Mouse (Mus musculus) gastrocnemius, postnatal 4 days (tissue): Measurements from ENCODE around the gene Gm49027. TPM values are rescaled to one million over a fixed set of nuclear protein-coding genes. Genes with fewer than 3 reads are reported as not detected.
"Not testable (repeated sequence)": the region's sequence is repeated elsewhere in the genome, so short reads cannot be mapped to it uniquely, and the experiment has no call there.

Experiments used
- DNase-seq, 2 experiments: peaks; one replicate each; pipeline ENCODE4 v3.0.0; 2021 to 2022; ENCODE audit warnings: low spot score in 2 of 2, mixed read lengths in 2 of 2
- long read RNA-seq, 2 experiments: library from polyadenylated mRNA; stranded (forward); transcript quantifications; one replicate each; pipeline ENCODE4 v2.0.0; 2021
- total RNA-seq, 2 experiments: library from RNA; stranded (reverse); gene quantifications; 2 replicates each; pipeline ENCODE4 v1.2.3; 2021

Gm49027 gene
- under 1 TPM; 0.74 to 0.93 TPM for total RNA-seq
- long read RNA-seq, experiment 1, partial matches to known transcripts, result 30 of 30 reads
- long read RNA-seq, experiment 1, other reads (novel, unspliced or antisense), result 0 of 30 reads
- long read RNA-seq, experiment 2, partial matches to known transcripts, result 11 of 11 reads
- long read RNA-seq, experiment 2, other reads (novel, unspliced or antisense), result 0 of 11 reads

DNA sequence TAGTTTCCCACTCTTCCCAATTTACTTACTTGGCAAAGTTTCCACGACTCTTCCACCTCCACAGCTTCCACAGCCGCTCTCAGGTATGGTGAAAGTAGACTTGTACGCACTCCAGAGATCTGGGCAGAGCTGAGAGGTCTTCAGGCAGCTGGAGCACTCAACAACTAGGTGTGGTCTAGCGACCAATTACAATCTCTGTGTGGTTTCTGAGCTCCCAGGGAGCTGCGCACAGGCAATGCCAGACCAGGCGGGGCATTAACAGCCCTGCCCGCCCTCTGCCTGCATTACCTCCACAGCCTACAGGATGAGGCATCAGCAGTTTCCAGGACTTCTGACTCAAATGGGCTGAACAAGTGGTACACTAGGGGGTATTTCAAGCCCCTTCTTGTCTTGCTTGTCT, at the start of gene Gm49027:
Gene Gm49027 (minus strand): TSS at position 208 of the 400 bp plus-strand sequence.
- peak in 1 of 2 experiments; percentile 4 for DNase-seq

DNA sequence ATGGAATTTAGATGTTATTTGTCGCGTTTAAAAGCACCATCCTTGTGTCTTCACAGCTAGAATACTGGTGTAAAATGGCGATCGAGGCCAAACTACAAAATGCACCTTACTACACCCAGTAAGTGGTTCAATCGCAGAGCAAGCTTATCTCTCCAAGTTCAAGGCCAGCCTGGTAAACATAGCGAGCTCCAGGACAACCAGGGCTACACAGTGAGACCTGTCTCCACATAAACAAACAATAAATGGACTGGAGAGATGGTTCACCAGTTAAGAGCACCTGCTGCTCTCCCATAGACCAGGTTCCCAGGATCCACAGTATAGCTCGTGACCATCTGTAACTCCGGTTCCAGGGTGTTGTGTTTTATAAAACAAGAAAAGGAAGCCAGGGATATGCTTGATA, 48.1 kb upstream of the Gm49027 start:
- DNase-seq, result no peak

DNA sequence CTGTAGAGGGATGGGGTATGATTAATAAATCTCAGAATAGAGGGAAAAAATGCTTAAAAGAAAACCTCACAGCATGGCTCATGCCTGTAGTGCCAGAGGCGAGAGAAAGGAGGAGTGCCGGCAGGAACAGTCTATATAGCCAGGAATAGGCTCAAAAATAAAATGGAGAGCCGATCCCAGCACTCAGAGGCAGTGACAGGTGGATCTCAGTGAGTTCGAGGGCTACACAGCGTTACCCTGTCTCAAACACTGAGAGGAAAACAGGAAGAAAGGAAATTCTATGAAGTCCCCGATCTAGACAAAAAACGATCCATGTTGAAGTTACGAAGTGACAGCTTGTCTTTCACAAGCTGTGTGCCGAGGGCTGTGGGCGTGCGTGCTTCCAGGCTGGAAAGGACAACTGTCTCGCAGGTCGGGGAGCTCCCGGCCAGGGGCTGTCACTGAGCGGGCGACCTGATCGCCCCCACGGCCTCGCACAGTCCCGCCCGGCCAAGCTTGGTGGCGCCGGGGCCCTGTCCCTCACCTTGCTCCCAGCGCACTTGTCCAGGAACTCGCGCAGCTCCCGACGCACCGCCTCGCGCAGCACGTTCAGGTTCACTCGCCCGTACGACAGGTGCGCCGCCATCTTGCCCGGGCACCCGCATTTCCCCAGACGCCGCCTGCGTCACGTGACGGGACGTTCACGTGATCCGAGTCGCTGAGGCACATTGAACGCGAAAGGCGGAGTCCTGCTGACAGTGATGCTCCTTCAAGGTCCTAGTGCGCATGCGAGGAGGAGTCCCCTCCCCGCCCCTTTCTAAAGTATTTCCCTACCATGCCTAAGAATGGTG, 47.3 kb upstream of the Gm49027 start, which contains the start of gene Vps33a:
Gene Vps33a (minus strand): TSS at position 682 of the 830 bp plus-strand sequence.
- peak; percentile 98 to 99 for DNase-seq

DNA sequence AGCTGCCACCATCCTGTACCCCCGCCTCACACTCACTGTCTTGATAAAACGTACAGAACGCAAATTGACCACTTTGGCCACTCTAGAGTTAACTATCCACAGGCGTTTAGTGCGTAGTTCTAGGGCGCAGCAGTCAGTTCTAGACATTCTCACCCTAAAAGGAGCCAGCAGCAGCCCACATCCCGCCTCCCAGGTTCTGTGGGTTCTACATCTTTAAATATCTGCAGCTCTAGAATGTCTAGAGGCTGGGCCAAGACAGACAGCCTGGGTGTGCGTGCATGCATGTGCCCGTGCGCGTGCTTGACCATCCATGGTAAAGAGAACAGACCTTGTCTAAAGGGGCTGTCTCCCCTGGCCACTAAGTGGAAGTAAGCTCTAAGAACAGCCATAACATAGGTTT, 35.8 kb upstream of the Gm49027 start:
- peak in 1 of 2 experiments; percentile 1 for DNase-seq

DNA sequence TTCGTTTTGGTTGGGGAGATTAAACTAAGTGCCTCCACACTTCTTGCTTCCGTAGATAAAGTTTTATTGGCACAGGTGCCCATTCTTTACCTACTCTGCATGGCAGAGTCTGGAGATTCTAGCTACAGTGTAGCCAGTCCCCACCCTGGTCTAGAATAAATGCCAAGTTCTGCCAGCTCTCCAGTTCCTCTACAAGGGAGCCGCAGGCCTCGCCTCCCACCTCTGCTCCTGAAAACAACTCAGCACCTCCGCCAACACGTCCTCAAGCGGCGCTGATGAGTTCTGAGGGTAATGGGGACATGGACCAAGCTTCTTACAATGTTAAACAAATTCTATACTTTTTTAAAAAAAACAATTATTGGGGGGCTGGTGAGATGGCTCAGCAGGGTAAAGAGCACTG, 34.3 kb upstream of the Gm49027 start:
- DNase-seq, result peak in 1 of 2 experiments; percentile 4

DNA sequence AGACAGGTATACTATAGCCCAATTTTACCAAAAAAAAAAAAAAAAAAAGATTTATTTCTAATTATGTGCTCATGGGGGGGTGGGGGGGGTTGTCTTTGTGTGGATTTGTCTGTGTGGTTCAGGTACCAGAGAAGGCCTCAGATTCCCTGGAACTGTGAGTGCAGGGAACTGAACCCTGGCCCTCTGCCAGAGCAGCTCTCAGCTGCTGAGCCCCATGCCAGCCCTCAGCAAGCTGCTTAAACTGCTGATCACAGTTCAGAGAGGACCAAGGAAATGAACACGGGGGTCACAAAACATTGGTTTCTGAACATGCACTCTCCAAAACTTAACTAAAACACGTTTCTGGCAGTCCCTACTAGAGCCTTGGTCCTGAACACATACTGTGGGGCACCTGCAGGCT, 31.2 kb upstream of the Gm49027 start:
- peak in 1 of 2 experiments; percentile 49 for DNase-seq

DNA sequence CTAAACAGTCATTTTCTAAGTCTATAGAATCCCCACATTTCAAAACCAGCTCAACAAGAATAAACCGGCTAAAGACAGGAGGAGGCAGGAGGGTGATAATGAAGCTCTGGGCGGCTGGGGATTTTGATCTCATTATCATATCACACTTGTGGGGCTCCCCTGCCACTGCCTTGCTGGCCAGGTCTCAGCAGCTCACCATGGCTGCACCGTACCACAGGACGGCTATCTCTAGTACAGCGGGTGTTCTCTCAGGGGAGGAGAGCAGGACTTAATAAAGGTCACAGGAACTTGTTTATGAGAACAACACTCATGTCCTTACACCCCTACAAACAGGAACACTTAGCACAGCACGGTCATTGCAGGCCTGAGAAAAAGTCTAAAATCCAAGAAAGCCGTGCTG, 30.4 kb upstream of the Gm49027 start:
- peak in 1 of 2 experiments; percentile 4 for DNase-seq

DNA sequence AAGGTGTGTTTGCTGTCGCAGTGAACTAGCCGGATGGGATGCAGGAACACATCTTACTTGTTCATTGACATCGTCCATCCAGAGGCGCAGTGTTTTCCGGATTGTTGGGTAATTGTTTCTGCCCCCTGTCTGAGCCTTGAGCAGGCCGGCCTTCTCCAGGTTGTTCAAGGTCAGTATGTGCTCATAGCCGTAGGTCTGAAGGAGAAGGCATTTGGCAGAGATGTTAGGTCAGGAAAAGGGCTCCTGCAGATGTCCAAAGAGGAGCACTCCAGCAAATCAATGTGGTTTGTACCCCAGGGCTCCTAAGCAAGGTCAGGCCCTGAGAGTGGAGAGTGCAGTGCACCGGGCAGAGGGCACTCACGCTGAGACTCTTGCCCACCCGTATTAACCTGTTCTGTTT, 8.5 kb upstream of the Gm49027 start:
- DNase-seq, result peak in 1 of 2 experiments; percentile 4

DNA sequence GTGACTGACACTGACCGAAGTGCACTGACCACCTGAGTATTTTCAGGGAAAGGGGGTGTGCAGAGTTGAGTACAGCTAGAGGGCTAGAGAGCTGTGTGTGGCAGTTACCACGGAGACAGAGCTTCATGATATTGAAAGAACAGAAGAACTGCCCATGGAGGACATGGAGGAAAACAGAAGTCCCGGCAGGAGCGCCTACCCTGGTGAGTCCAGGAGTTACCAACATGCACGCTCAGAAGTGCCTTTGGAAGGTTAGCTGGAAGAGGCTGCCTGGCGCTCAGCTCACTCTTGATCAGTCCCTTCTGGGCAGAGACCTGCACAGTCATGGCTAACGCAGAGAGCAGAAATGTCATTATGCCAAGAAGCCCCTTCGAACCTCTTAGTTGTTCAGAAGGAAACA, 4.8 kb upstream of the Gm49027 start:
- peak in 1 of 2 experiments; percentile 5 for DNase-seq

DNA sequence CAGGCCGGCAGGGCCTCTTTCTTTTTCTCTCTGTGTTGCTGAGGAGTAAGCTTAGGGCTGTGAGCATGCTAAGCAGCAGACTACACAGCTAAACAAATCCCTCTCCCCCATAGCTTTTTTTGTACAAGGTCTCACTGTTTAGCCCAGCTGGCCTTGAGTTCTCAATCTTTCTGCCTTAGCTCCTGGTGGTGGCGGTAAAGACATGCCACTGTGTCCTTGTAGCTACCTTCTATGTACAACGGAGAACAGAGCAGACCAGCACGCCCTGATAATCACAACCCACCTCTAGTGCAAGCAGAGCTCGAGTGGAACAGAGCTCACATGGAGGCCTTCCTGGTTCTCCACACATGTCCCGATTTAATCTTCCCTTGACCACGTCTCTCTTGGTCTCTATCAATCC, 3.4 kb upstream of the Gm49027 start:
- DNase-seq, result peak in 1 of 2 experiments; percentile 1

DNA sequence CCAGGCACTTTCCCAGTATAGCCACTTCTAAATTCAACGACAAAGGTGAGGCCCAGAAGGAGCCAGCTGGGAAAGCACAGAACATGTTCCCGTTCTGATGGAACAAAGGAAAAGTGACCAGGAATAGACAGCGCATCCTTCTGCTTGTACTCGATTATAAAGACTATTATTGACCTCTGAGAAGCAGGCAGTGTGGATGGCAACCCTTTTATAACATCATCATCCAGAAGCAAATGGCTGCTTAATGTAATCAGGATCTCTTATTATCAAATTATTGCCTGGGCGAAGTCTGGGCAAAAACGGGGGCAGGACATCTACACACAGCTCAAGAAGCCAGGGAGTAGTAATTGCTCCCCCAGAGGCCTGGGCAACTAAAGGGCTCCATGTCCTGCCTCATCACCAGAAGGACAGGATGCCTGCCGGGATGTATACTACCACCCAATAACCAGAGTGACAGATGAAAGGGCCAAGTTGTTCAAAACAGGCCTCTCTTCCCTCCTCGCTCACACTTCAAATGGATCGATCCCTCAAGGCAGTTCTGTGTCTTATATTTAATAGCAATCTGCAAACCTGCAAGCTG, 718 bp upstream of the Gm49027 start:
- peak in 1 of 2 experiments; percentile 4 for DNase-seq

DNA sequence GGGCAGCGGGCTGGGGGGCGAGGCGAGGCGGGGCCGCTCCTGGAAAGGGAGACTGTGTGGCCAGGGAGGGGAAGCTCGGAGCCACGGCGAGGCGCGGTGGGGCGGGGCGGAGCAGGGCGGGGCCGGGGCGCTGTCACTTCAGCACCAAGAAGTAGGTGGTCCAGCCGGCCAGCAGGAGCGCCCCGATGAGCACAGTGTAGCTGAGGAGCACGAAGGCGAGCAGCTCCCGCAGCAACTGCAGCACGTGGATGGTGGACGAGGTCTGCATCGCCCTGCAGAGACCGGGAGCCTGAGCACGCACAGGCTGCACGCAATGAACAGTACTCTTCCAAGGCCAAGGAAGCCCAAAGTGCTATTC, 916 bp downstream of the Gm49027 start:
- DNase-seq, result no peak

DNA sequence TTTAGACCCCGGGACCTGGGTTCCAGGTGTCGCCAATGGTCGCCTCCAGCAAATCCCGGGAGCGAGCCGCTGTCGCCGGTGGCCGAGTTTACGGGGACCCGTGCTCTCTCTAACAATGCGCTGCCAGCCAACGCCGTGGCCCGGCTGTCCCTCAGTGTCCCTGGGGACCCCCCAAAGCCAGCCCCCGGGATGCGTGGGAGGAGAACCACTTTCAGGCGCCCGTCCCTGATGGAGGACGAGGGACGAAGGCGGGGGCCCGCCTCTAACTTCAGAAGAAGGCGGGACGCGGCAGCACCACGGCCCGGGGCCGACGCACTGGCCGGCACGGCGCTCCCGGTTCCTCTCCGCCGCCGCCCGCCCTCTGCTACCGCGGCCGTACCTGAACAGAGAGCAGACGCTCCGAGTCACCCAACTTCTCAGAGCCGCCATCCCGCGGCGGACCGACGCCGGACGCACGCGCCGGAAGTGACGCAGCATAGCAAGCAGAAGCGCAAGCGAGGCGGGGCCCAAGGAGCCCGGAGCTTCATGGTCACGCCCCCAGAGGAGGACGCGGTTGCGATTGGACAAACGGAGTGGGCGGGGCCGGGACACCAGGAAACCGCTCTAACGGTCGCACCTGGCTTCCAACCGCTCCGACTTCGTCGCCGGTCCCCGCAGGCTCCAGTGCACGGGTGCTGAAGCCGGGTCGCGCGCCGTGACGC, 1.4 kb downstream of the Gm49027 start, which contains the start of gene Diablo:
Gene Diablo (minus strand): TSS at position 485 of the 701 bp plus-strand sequence.
- peak; percentile 92 to 99 for DNase-seq

DNA sequence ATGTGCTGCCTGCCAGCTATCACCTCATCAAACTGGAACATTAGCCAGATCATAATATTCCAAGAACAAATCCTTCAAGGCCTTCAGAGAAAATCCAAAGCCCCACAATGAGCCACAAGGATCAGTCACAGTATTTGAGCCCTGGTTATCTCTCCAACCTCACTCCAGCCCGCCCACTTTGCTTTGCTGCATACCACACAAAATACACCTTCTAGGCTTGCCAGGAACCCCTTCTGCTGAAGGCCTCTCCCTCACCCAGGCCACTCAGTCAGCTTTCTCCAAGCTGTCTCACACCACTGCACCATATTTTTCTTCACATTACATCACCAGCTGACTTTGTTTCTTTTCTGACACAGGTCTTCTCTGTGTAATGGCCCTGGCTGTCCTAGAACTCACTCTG, 3.1 kb downstream of the Gm49027 start:
- DNase-seq, result peak in 1 of 2 experiments; percentile 13

DNA sequence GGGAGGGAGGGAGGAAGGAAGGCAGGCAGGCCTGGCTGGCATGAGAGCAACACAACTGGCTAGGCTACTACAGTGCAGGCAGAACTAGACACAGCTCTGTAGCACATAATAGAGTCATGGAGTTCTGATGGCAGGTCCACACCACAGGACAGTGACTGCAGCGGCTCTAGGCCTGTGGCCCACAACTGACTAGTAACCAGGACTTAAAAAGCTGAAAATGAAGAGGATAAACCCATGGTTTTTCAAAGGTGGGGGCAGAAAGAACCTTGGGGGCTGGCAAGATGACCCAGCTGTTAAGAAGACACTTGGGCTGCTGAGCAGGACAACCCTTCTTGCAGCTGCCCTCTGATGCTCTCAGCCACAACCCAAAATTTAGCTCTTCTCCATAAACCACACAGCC, 3.7 kb downstream of the Gm49027 start:
- peak in 1 of 2 experiments; percentile 1 for DNase-seq

DNA sequence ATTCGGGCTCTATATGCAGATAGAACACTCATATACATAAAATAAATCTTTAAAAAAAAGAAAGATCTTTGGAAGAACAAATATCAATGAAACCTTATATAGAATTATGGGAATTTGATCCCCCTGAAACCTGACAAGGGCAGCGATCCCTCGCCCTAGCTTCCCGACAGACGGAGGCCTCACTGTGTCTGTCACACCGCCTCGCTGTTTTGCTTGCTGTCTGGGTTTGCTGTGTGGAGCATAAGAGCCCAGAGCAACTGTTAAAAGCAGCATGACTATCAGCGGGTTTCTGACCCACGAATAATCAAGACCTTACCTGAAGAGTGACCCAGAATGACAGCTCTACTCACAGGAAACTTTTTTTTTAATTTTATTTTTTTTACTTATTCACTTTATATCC, 4.6 kb downstream of the Gm49027 start:
- DNase-seq, result peak in 1 of 2 experiments; percentile 3

DNA sequence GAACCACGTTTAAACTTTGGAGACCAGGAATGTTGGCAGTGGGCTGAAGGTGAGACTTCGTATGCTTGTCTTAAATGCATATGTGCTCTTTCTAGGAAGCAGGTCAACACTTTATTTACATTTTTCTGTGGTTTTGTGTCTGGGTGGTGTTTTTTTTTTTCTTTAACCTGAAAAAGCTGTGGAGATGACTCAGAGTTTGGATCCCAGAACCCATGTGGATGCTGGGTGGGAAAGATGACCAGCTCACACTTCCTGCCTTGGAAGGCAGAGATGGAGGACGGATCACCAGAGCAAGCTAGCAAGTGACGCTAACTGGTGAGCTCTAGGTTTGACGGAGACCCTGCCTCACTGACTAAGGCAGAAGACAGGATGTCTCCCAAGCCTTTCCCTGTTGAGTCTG, 10.4 kb downstream of the Gm49027 start:
- DNase-seq, result no peak

DNA sequence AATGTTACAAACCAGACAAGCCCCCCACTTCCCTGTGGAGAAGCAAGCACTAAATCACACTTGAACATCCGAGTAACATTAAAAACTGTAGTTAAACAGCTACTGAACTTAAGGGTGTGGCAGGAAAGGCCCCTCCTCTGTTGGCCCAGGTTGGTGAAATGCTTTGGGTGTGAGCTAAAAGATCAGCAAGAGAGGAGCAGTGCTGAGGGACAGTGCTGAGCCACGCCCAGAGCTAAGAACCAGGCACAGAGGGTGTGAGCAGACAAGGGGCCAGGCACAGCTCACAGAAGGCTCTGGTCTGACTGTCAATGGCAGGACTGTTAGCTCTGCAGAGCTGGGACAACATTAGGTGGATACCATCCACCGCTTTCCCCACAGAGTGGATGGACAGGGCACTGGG, 13.2 kb downstream of the Gm49027 start:
- no peak for DNase-seq

DNA sequence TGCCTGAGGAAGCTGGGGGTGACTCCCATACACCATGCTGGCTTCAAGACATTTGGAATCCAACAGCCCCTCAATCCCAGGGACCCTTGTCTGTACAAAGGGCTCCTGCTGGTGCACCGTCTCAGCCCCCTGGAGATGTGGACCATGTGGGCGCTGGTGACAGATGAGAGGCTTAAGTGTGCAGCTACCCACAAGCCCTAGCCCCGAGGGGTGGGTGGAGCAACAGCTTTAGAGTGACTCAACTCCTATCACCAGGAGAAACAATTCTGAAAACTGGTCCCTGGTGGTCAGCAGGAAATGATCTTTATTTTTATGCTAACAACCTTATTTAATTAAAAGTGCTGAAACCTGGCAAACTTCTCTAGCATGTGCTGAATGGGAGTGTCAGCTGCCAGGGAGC, 13.9 kb downstream of the Gm49027 start:
- not testable (repeated sequence) for DNase-seq

DNA sequence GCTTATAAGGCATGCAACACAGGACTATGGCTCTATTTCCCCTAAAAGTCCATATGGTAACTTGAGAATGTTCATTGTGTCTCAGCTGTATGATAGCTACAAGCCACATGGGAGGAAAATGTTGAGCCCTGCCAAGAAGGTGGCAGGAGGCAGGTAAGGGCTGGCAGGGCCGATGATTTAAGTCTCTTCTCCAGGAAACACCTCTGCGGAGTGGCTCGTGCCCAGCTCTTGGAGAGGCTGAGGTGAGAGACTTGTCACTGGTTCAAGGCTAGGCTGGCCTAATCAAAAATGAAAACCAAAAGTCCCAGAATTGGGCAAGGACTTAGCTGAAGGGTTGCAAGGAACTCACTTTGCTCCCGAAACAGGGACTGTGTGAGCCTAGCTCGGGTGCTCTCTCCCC, 15.1 kb downstream of the Gm49027 start, which contains the start of gene B3gnt4:
Gene B3gnt4 (plus strand): TSS at position 301 of the 400 bp plus-strand sequence.
- DNase-seq, result no peak

DNA sequence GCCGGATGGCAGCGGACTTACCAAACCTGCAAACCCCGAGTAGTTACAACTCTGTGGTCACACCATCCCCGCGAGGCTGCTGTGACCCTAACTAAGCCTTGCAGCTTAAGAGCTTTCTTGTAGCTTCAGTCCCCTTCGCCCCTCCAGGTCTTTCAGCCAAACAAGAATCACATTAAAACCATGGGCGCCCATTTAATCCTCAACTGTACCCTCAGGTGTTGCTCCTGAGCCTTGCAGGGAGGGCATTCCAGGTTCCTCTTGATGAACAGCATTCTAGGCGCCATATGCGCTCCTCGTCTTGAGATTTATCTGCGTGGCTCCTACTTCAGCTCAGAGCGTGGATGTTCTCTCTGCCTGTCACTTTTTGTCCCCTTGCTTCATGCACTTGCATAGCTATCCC, 16.4 kb downstream of the Gm49027 start:
- DNase-seq, result no peak
